Mouse (Mus musculus): ENCODE data around the gene Prkaa1. TPM values are rescaled to one million over a fixed set of nuclear protein-coding genes. Genes with fewer than 3 reads are reported as not detected.
A peak's percentile ranks its signal among the peaks of the same experiment; 100 is the strongest.

The Prkaa1 gene
- polyA plus RNA-seq, 2 experiments, result 8.6 to 15.7 TPM

DNA sequence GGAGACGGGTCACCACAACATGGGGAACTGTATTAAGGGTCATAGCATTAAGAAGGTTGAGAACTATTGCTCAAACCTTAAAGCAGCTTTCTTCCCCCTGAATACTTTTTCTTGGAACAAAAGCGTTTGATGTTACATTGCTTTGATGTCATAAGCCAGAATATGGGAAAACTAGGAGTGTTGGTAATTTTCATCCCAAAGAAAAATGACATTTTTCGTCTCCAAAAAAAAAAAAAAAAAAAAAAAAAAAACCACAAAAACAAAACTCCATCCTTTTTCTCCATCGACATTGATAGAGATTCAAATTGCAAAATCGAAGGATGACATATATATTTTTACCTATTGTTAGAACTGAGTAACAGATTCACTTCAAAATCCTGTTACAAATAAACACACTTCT, 947 bp upstream of the Prkaa1 start:
- WGBS (ENCODE audit: insufficient replicate concordance), result 46% methylated on average over 5 of the region's 5 CpGs
- no peak overlapping the region; a peak in 1 of 4 replicates for H3K4me3 ChIP-seq (ENCODE audit: insufficient read depth in 1 of 2, low read depth in 2 of 2, low read length in 2 of 2)
- ATAC-seq (ENCODE audit: insufficient read depth) (no peak), DNase-seq (ENCODE audit: low read depth in 3 of 3, low spot score in 3 of 3) (no peak)
- no peaks in the 10 kb centered on the region for H3K27me3 ChIP-seq (ENCODE audit: control insufficient read depth, insufficient read depth, low read length)
- TF ChIP-seq CTCF (IDR thresholded peaks at IDR 0.05; ENCODE audit: low read depth), result no peak
- TF ChIP-seq EP300 (IDR thresholded peaks at IDR 0.05; ENCODE audit: low read depth), result no peak
- H3K36me3 ChIP-seq (replicated peaks; ENCODE audit: control insufficient read depth, insufficient read depth, low read depth), result no peaks in the 10 kb centered on the region; the same call in 1 of the 2 replicates
- H3K9ac ChIP-seq (replicated peaks), result no peak overlapping the region
- H3K27ac ChIP-seq, result no peak overlapping the region; the same call in 1 of the 2 replicates
- peaks cover 49 to 53% of the 10 kb centered on the region in 2 experiments for H3K4me1 ChIP-seq (replicated peaks; ENCODE audit: control insufficient read depth in 2 of 2, insufficient read depth in 2 of 2, low read length in 1 of 2)
- H3K9me3 ChIP-seq (ENCODE audit: control insufficient read depth, low read length), result no peaks in the 10 kb centered on the region
- peak overlapping the region; percentile 72 for H3K4me2 ChIP-seq (ENCODE audit: low read depth)

DNA sequence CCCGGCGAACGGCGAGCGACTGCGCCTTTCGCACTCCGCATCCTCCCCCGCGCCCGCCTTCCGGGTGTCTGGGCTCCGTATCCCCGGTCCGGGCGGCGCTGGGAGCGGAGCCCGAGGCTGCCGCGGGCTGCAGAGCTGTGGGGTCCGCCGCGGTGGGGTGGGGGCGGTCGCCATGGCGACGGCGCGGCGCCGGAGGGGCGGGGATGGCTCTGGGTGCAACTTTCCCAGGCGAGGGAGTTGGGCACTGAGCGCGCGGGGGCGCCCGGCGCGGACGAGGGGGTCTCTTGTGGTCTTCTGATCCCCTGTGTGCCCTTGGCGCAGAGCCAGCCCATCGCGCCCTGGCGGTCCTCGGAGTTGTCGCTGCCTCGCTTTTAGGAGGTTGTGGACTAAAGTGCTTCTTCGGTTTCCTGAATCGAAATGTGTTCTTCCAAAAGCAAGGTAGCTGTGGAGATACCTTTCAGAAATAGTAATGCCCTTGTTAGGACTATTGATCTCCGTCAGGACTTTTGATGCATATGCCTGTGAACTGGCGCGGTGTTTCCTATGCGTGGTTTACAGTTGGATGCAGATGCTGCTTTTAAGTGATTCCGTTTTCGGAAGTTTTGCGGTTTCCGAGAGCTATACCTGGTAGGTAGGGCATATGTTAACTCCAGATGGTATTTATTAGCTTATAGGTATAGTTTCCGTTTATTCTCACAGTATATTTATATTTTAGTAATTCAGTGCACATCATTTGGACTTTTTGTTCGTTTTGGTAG, 539 bp downstream of the Prkaa1 start:
- Histone ChIP-seq H3K9ac (replicated peaks) (peak overlapping the region; percentile 97), H3K9me3 (ENCODE audit: control insufficient read depth, low read length) (no peaks in the 10 kb centered on the region), H3K27me3 (ENCODE audit: control insufficient read depth, insufficient read depth, low read length) (no peaks in the 10 kb centered on the region), H3K4me3 (ENCODE audit: insufficient read depth in 1 of 2, low read depth in 2 of 2, low read length in 2 of 2) (peak overlapping the region; percentile 87 to 98), H3K4me1 (replicated peaks; ENCODE audit: control insufficient read depth in 2 of 2, insufficient read depth in 2 of 2, low read length in 1 of 2) (peaks cover 36 to 45% of the 10 kb centered on the region in 2 experiments), H3K4me2 (ENCODE audit: low read depth) (peak overlapping the region; percentile 72), H3K27ac (peak overlapping the region; percentile 83), H3K36me3 (replicated peaks; ENCODE audit: control insufficient read depth, insufficient read depth, low read depth) (no peaks in the 10 kb centered on the region; the same call in 1 of the 2 replicates)
- WGBS (ENCODE audit: insufficient replicate concordance), result under 1% methylated on average over 56 of the region's 61 CpGs
- DNase-seq (ENCODE audit: low read depth in 3 of 3, low spot score in 3 of 3), result no peak
- peak; percentile 55 for TF ChIP-seq CTCF (IDR thresholded peaks at IDR 0.05; ENCODE audit: low read depth)
- no peak for TF ChIP-seq EP300 (IDR thresholded peaks at IDR 0.05; ENCODE audit: low read depth)
- peak; percentile 33 for ATAC-seq (ENCODE audit: insufficient read depth)

DNA sequence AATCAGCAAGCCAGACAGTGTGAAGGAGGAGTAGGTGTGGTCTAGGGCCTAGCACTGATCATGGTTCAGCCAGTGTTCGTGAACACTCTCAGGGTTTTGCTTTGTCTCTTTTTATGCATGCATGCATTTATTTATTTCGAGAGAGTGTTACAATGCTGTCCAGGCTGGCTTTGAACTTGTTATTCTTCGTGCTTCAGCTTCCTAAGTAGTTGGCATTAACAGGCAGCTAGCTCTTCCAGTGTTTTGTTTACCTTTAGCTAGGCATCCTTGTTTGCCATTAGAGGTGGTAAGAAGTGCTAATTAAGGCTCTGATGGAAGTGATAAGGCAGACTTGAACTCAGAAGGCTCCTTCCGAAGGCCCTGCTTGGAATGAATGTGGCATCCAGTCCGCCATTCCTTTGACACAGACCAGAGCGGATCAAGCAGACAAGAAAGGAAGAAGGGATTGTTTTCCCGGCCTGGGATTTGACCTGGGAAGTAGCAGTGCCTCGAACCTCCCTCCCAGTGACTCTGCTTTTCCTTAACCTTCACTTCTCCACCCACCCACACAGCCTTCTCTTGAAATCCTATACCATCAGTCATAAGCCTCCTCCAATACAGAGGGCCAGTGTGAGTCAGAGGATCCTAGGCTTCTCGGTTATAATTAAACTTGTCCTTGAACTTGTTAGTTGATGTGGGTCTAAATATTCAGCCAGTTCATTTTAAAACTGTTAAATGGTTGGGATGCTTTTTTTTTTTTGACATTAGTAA, 1.7 kb downstream of the Prkaa1 start:
- TF ChIP-seq EP300 (IDR thresholded peaks at IDR 0.05; ENCODE audit: low read depth) (no peak), CTCF (IDR thresholded peaks at IDR 0.05; ENCODE audit: low read depth) (no peak)
- Histone ChIP-seq H3K9ac (replicated peaks) (peak overlapping the region; percentile 97), H3K27me3 (ENCODE audit: control insufficient read depth, insufficient read depth, low read length) (no peaks in the 10 kb centered on the region), H3K4me3 (ENCODE audit: insufficient read depth in 1 of 2, low read depth in 2 of 2, low read length in 2 of 2) (peak overlapping the region; percentile 50 to 87), H3K4me2 (ENCODE audit: low read depth) (peak overlapping the region; percentile 72), H3K27ac (peak overlapping the region; percentile 75), H3K36me3 (replicated peaks; ENCODE audit: control insufficient read depth, insufficient read depth, low read depth) (no peaks in the 10 kb centered on the region; the same call in 1 of the 2 replicates), H3K9me3 (ENCODE audit: control insufficient read depth, low read length) (no peaks in the 10 kb centered on the region), H3K4me1 (replicated peaks; ENCODE audit: control insufficient read depth in 2 of 2, insufficient read depth in 2 of 2, low read length in 1 of 2) (peaks cover 29 to 34% of the 10 kb centered on the region in 2 experiments)
- no peak for DNase-seq (ENCODE audit: low read depth in 3 of 3, low spot score in 3 of 3)
- WGBS (ENCODE audit: insufficient replicate concordance), result 44% methylated on average over 9 of the region's 9 CpGs
- ATAC-seq (ENCODE audit: insufficient read depth), result no peak

DNA sequence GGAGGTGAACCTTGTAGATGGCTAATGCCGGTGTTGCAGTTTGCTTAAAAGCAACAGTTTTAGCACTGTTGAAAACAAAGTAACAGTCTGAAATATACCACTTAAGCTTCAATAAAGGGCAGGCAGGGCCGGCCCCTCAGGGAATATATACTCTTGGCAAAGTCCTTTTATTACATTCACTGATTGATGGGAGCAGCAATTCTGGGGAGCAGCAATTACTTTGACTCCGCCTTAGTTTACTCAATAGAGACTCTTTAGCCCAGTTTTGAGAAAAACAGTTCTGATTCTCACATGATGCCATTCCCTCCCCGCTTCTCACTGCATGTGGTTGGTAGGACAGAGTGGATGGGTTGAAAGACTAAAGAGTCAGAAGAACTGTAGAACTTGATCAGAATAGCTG, 5.5 kb downstream of the Prkaa1 start:
- no peak for TF ChIP-seq CTCF (IDR thresholded peaks at IDR 0.05; ENCODE audit: low read depth)
- TF ChIP-seq EP300 (IDR thresholded peaks at IDR 0.05; ENCODE audit: low read depth), result no peak
- no peak overlapping the region for H3K4me3 ChIP-seq (ENCODE audit: insufficient read depth in 1 of 2, low read depth in 2 of 2, low read length in 2 of 2)
- H3K27me3 ChIP-seq (ENCODE audit: control insufficient read depth, insufficient read depth, low read length), result no peaks in the 10 kb centered on the region
- H3K27ac ChIP-seq, result no peak overlapping the region
- peaks cover 12 to 20% of the 10 kb centered on the region in 2 experiments for H3K4me1 ChIP-seq (replicated peaks; ENCODE audit: control insufficient read depth in 2 of 2, insufficient read depth in 2 of 2, low read length in 1 of 2)
- H3K9ac ChIP-seq (replicated peaks), result no peak overlapping the region
- DNase-seq (ENCODE audit: low read depth in 3 of 3, low spot score in 3 of 3), result no peak
- H3K4me2 ChIP-seq (ENCODE audit: low read depth), result no peak overlapping the region
- H3K36me3 ChIP-seq (replicated peaks; ENCODE audit: control insufficient read depth, insufficient read depth, low read depth), result no peaks in the 10 kb centered on the region; the same call in 1 of the 2 replicates
- ATAC-seq (ENCODE audit: insufficient read depth), result no peak
- no peaks in the 10 kb centered on the region for H3K9me3 ChIP-seq (ENCODE audit: control insufficient read depth, low read length)
- WGBS (ENCODE audit: insufficient replicate concordance), result 81% methylated on average over 4 of the region's 4 CpGs

DNA sequence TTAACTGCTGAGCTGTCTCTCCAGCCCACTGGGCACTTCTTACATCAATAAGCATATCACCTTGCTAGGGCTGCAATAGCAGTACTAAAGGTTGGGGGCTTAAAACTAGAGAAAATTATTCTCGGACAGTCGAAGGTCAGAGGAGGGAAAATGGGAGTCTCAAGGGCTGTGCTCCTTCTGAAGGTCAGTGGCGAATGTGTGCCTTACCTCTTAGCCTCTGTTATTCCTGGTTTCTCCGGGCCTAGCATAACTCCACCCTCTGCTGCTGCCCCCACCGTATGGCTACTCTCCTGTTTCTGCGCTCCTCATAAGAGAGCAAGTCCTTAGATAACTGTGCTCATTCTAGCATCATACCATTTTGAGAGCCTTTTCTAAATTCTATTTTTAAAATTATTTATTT, 8.5 kb downstream of the Prkaa1 start:
- H3K4me2 ChIP-seq (ENCODE audit: low read depth), result no peak overlapping the region
- peaks cover 14 to 27% of the 10 kb centered on the region in 2 experiments for H3K4me1 ChIP-seq (replicated peaks; ENCODE audit: control insufficient read depth in 2 of 2, insufficient read depth in 2 of 2, low read length in 1 of 2)
- no peak overlapping the region for H3K4me3 ChIP-seq (ENCODE audit: insufficient read depth in 1 of 2, low read depth in 2 of 2, low read length in 2 of 2)
- no peak overlapping the region for H3K27ac ChIP-seq
- H3K9ac ChIP-seq (replicated peaks), result no peak overlapping the region
- H3K36me3 ChIP-seq (replicated peaks; ENCODE audit: control insufficient read depth, insufficient read depth, low read depth), result no peaks in the 10 kb centered on the region; the same call in 1 of the 2 replicates
- 77% methylated on average over 6 of the region's 6 CpGs for WGBS (ENCODE audit: insufficient replicate concordance)
- no peak for DNase-seq (ENCODE audit: low read depth in 3 of 3, low spot score in 3 of 3)
- H3K9me3 ChIP-seq (ENCODE audit: control insufficient read depth, low read length), result no peaks in the 10 kb centered on the region
- no peak for ATAC-seq (ENCODE audit: insufficient read depth)
- no peaks in the 10 kb centered on the region for H3K27me3 ChIP-seq (ENCODE audit: control insufficient read depth, insufficient read depth, low read length)
- no peak for TF ChIP-seq CTCF (IDR thresholded peaks at IDR 0.05; ENCODE audit: low read depth)

All from liver, embryonic 14.5 days (tissue).